Mouse (Mus musculus) adrenal gland, adult 2 months (tissue): ENCODE data around the gene Zfp949. TPM values are rescaled to one million over a fixed set of nuclear protein-coding genes. Genes with fewer than 3 reads are reported as not detected.
"Not testable (repeated sequence)": the region's sequence is repeated elsewhere in the genome, so short reads cannot be mapped to it uniquely, and the experiment has no call there.

Experiments
- DNase-seq: peaks from one replicate; pipeline ENCODE4 v3.0.0; 2021
- polyA plus RNA-seq: library from polyadenylated mRNA; depleted of rRNA; stranded (reverse); fragments of >200 nt; gene quantifications from 2 replicates; pipeline ENCODE4 v1.2.3, GENCODE M21; 2012; rRNA removed
- total RNA-seq, 2 experiments: library from RNA; stranded (reverse); gene quantifications; 2 replicates each; pipeline ENCODE4 v1.2.3; 2021

Zfp949 gene
- total and polyA plus RNA-seq, 3 experiments, result 1.4 to 10.9 (median 9.1) TPM

GRCm38 (mm10) chr9:88542816-88543215 is 5.0 kb upstream of the Zfp949 start:
- DNase-seq, result no peak

GRCm38 (mm10) chr9:88545534-88545933 is 2.3 kb upstream of the Zfp949 start:
- DNase-seq, result no peak

- peak; percentile 45 for DNase-seq
Observed at GRCm38 (mm10) chr9:88546166-88546565, 1.7 kb upstream of the Zfp949 start.

GRCm38 (mm10) chr9:88546657-88547056 is 1.2 kb upstream of the Zfp949 start:
- no peak for DNase-seq

GRCm38 (mm10) chr9:88547270-88547669 is 550 bp upstream of the Zfp949 start:
- DNase-seq, result peak; percentile 26

GRCm38 (mm10) chr9:88548614-88548945 is 760 bp downstream of the Zfp949 start:
- DNase-seq, result no peak

- no peak for DNase-seq
Observed at GRCm38 (mm10) chr9:88553071-88553470, 5.3 kb downstream of the Zfp949 start.

- DNase-seq, result no peak
Observed at GRCm38 (mm10) chr9:88558146-88558545, 10.3 kb downstream of the Zfp949 start.

GRCm38 (mm10) chr9:88561476-88561875 is 13.7 kb downstream of the Zfp949 start:
- not testable (repeated sequence) for DNase-seq

- DNase-seq, result not testable (repeated sequence)
Observed at GRCm38 (mm10) chr9:88570471-88570870, 22.7 kb downstream of the Zfp949 start.

- not testable (repeated sequence) for DNase-seq
Observed at GRCm38 (mm10) chr9:88580591-88580990, 32.8 kb downstream of the Zfp949 start, which contains the start of gene Trim43a. Gene Trim43a (plus strand): TSS chr9:88580891.

- not testable (repeated sequence) for DNase-seq
Observed at GRCm38 (mm10) chr9:88593708-88594107, 45.9 kb downstream of the Zfp949 start.

GRCm38 (mm10) chr9:88599206-88600162 is 51.7 kb downstream of the Zfp949 start:
- peak; percentile 100 for DNase-seq

Other genes with a start within 250 kb of the Zfp949 start
- gene Nt5e, start 220.8 kb upstream of the Zfp949 start, total RNA-seq, result 10 to 100 TPM; 11.1 to 13.6 TPM
- gene Nt5e, start 220.8 kb upstream of the Zfp949 start, polyA plus RNA-seq, result 1.6 and 4.1 TPM in 2 replicates
- 10 to 100 TPM; 49.1 to 57.3 TPM for gene Snx14, start 109.1 kb upstream of the Zfp949 start, total RNA-seq
- gene Snx14, start 109.1 kb upstream of the Zfp949 start, polyA plus RNA-seq, result 24.9 and 28.1 TPM in 2 replicates
- gene Gm20537, start 91.4 kb upstream of the Zfp949 start, total RNA-seq, result 1 to 10 TPM in 1 of 2 experiments, not detected in 1; 2.1 TPM
- not detected in 2 replicates for gene Gm20537, start 91.4 kb upstream of the Zfp949 start, polyA plus RNA-seq
- 10 to 100 TPM; 67.6 to 69.1 TPM for gene Syncrip, start 65.4 kb upstream of the Zfp949 start, total RNA-seq
- gene Syncrip, start 65.4 kb upstream of the Zfp949 start, polyA plus RNA-seq, result 3.1 and 4.5 TPM in 2 replicates
- gene Trim43a, start 32.9 kb downstream of the Zfp949 start, total RNA-seq, result under 1 TPM; 0.31 to 0.46 TPM
- not detected in 2 replicates for gene Trim43a, start 32.9 kb downstream of the Zfp949 start, polyA plus RNA-seq
- 10 to 100 TPM; 38.8 to 39.8 TPM for gene Mthfsl, start 172.3 kb downstream of the Zfp949 start, total RNA-seq
- gene Mthfsl, start 172.3 kb downstream of the Zfp949 start, polyA plus RNA-seq, result 4.7 and 4.9 TPM in 2 replicates
- 1 to 10 TPM in 1 of 2 experiments, under 1 TPM in 1; 0.89 to 2.2 TPM for gene Bcl2a1d, start 183.9 kb downstream of the Zfp949 start, total RNA-seq
- 0.30 and 0.73 TPM in 2 replicates for gene Bcl2a1d, start 183.9 kb downstream of the Zfp949 start, polyA plus RNA-seq